Mouse (Mus musculus) effector memory CD4-positive, alpha-beta T cell, adult 7 months (primary cell): ENCODE data around the gene Gm6268. TPM values are rescaled to one million over a fixed set of nuclear protein-coding genes. Genes with fewer than 3 reads are reported as not detected.

Experiments used
- polyA plus RNA-seq: library from polyadenylated mRNA; unstranded; fragments of 100-300 nt; shearing (Covaris generic); gene quantifications from one replicate; pipeline ENCODE4 v1.2.1, GENCODE M21; 2017

Gene Gm6268
- polyA plus RNA-seq: not detected

GRCm38 (mm10) chrX:36400980-36401379 lies at the start of gene Gm6268:
Gm6268 (plus strand) TSS chrX:36401280.

Other genes with a start within 250 kb of the Gm6268 start
- gene Zcchc12, start 205.4 kb upstream of the Gm6268 start, polyA plus RNA-seq: 0.72 TPM
- 2.0 TPM for gene Lonrf3, start 72.9 kb upstream of the Gm6268 start, polyA plus RNA-seq
- gene Gm14569, start 90.5 kb downstream of the Gm6268 start, polyA plus RNA-seq: not detected
- 63.6 TPM for gene Pgrmc1, start 196.9 kb downstream of the Gm6268 start, polyA plus RNA-seq
- gene Akap17b, start 244.1 kb downstream of the Gm6268 start, polyA plus RNA-seq: 1.2 TPM